Mouse (Mus musculus): ENCODE measurements at regions not wholly inside any gene's neighbourhood (a gene's known extent, or its start where the extent isn't known, plus 50 kb on each side); places are given as distances from the start of the nearest gene placed in this dataset.

- TF ChIP-seq CTCF (IDR thresholded peaks at IDR 0.05) (no peak), POLR2A (IDR thresholded peaks at IDR 0.05; ENCODE audit: insufficient read depth, low read depth, low read length) (no peak), EP300 (IDR thresholded peaks at IDR 0.05; ENCODE audit: insufficient read depth, low read depth, low read length) (no peak)
Measured at GRCm38 (mm10) chr12:25934946-25935345, 480.1 kb downstream of the Rnf144a start.
